Mouse (Mus musculus) megakaryocyte, embryonic 14.5 days (primary cell): Measurements from ENCODE around the gene Plekha4.

ENCODE experiments used
- FLI1 ChIP-seq: IDR thresholded peaks from 2 replicates; pipeline ENCODE4 v1.6.1; 2012; ENCODE audit warnings: low read length, inconsistent platforms, mixed read lengths
- GATA1 ChIP-seq: IDR thresholded peaks from 3 replicates; pipeline ENCODE4 v1.6.1; 2012; ENCODE audit warnings: mixed read lengths, low read length, inconsistent platforms, borderline replicate concordance

GRCm38 (mm10) chr7:45555787-45556186, 29.7 kb downstream of the Plekha4 start:
- no peak for TF ChIP-seq GATA1
- TF ChIP-seq FLI1, result no peak
